Mouse (Mus musculus) left cerebral cortex, adult 6 months (tissue): Measurements from ENCODE around the gene Gm21719. TPM values are rescaled to one million over a fixed set of nuclear protein-coding genes. Genes with fewer than 3 reads are reported as not detected.

Experiments used
- long read RNA-seq, 2 experiments: library from polyadenylated mRNA; unstranded; transcript quantifications; one replicate each; pipeline ENCODE4 v2.0.0; 2019 to 2020
- polyA plus RNA-seq: library from polyadenylated mRNA; unstranded; fragments of <200 nt; fragmentation: Nextera tagmentation; gene quantifications from 2 replicates; pipeline ENCODE4 v1.2.3, GENCODE M21; 2021

Gene Gm21719
- polyA plus RNA-seq = not detected in 2 replicates
- long read RNA-seq, experiment 1 = 0 reads
- long read RNA-seq, experiment 2 = 0 reads

DNA sequence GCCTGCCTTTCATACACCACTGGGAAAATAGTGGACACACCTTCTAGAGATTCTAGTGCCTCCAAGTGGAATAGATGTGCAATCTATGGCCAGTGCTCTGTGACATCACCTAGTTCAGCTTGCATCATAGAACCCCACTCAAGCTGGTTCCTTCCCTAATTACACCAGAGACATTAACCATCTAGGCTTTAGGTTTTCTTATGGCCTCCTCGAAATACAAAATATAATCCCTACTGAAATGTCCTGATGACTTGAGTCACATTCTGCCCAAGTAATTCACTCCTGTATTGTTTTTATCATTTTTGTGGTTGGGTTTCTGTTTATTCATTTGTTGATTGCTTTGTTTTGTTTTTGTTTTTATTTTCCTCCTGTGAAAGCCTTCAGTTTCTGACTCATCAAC, at the start of gene Gm21719:
TSS of gene Gm21719 (minus strand) at position 101 of the 400 bp plus-strand sequence.

Other genes starting within 250 kb of the Gm21719 start
- gene Gm28919, start 99.3 kb downstream of the Gm21719 start, polyA plus RNA-seq = not detected in 2 replicates
- gene Gm20830, start 235.4 kb upstream of the Gm21719 start, polyA plus RNA-seq = not detected in 2 replicates